Comparison of ENCODE assay signal across 18 mouse cellular contexts in the genomic region with DNA sequence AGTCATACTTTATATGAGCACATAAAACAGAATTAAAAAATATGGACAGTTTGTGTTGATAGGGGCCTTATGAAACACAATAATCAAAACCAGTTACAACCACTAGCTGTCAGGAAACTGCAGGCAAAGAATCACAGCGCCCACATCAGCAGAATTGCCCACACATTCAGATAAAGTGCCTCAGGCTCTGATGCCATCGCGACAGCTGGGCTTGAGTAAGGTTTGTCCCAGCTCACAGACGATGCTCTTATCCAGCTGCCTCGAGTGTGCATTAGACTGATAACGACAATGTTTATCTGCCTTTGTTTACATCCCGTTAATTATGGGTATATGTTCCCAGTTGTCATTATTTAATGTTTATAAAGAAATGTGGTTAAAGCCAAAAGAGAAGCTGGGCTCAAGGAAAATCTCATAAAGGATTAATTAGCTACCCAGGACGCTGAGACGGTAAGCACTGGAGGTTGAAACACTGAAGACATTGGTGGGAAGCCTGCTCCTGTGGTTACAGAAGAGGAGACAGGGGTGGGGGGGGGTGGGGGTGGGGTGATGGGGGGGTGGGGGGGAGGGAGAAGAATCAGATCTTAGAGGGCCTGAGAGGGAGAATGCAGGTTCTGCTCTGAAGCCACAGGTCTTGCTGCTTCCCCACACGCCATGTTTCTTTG. TPM values are rescaled to one million over a fixed set of nuclear protein-coding genes. Genes with fewer than 3 reads are reported as not detected.
DNase-seq lines count a peak whose midpoint lies in the region; ATAC-seq and TF ChIP-seq lines count a peak whose summit lies in the region.
"Had no signal": no experiment of that assay in that cellular context is flagged by ENCODE, and none has a peak within 500 bp of the region (broad histone marks: within the 10 kb centered on the region; RNA-seq: fewer than 3 reads in every experiment).

No protein-coding gene starts in this region.

- TF ChIP-seq POLR2A in brain, embryonic 14.5 days (IDR thresholded peaks at IDR 0.05; ENCODE audit: borderline replicate concordance, extremely low read depth, insufficient read depth, insufficient read length, poor library complexity, severe bottlenecking): no peak

- peak; percentile 69; the same call in 1 of the 2 replicates for ATAC-seq in forebrain, embryonic 13.5 days
- ATAC-seq in midbrain, embryonic 16.5 days: peak; percentile 58; the same call in 1 of the 2 replicates
- ATAC-seq in intestine, postnatal 0 days: no peak

- H3K4me3 ChIP-seq in forebrain, embryonic 13.5 days: no peak overlapping the region
- no peak overlapping the region for H3K4me3 ChIP-seq in forebrain, embryonic 10.5 days
- no peak overlapping the region for H3K4me3 ChIP-seq in midbrain, embryonic 16.5 days (ENCODE audit: low read depth, low read length)
- H3K4me3 ChIP-seq in intestine, postnatal 0 days (ENCODE audit: low read depth, low read length): no peak overlapping the region
- H3K4me3 ChIP-seq: embryonic facial prominence, embryonic 13.5 days; limb, embryonic 13.5 days had no signal

- H3K27me3 ChIP-seq in forebrain, embryonic 13.5 days: no peaks in the 10 kb centered on the region
- no peaks in the 10 kb centered on the region for H3K27me3 ChIP-seq in forebrain, embryonic 10.5 days (ENCODE audit: poor library complexity, severe bottlenecking)
- no peaks in the 10 kb centered on the region for H3K27me3 ChIP-seq in midbrain, embryonic 16.5 days (ENCODE audit: control insufficient read depth, insufficient read depth, low read depth, low read length)
- no peaks in the 10 kb centered on the region for H3K27me3 ChIP-seq in intestine, postnatal 0 days (replicated peaks; ENCODE audit: control insufficient read depth, insufficient read depth, low read length)
- H3K27me3 ChIP-seq: embryonic facial prominence, embryonic 13.5 days; limb, embryonic 13.5 days had no signal

- no peaks in the 10 kb centered on the region for H3K36me3 ChIP-seq in forebrain, embryonic 13.5 days (ENCODE audit: poor library complexity, severe bottlenecking)
- no peaks in the 10 kb centered on the region for H3K36me3 ChIP-seq in forebrain, embryonic 10.5 days (replicated peaks)
- no peaks in the 10 kb centered on the region for H3K36me3 ChIP-seq in midbrain, embryonic 16.5 days (ENCODE audit: control insufficient read depth, insufficient read depth, low read length)
- no peaks in the 10 kb centered on the region for H3K36me3 ChIP-seq in intestine, postnatal 0 days (ENCODE audit: control insufficient read depth, insufficient read depth)
- H3K36me3 ChIP-seq: embryonic facial prominence, embryonic 13.5 days; limb, embryonic 13.5 days had no signal

- H3K4me1 ChIP-seq in forebrain, embryonic 13.5 days: no peaks in the 10 kb centered on the region
- no peaks in the 10 kb centered on the region for H3K4me1 ChIP-seq in forebrain, embryonic 10.5 days
- no peaks in the 10 kb centered on the region for H3K4me1 ChIP-seq in midbrain, embryonic 16.5 days (ENCODE audit: control insufficient read depth, insufficient read depth, low read length)
- H3K4me1 ChIP-seq in intestine, postnatal 0 days (replicated peaks; ENCODE audit: control insufficient read depth, insufficient read depth, low read length): no peaks in the 10 kb centered on the region
- H3K4me1 ChIP-seq: embryonic facial prominence, embryonic 13.5 days; limb, embryonic 13.5 days had no signal

- no peak overlapping the region for H3K27ac ChIP-seq in forebrain, embryonic 13.5 days
- H3K27ac ChIP-seq in forebrain, embryonic 10.5 days: no peak overlapping the region
- no peak overlapping the region for H3K27ac ChIP-seq in midbrain, embryonic 16.5 days (ENCODE audit: low read length)
- no peak overlapping the region for H3K27ac ChIP-seq in intestine, postnatal 0 days (ENCODE audit: low read depth, low read length)
- H3K27ac ChIP-seq: embryonic facial prominence, embryonic 13.5 days; limb, embryonic 13.5 days had no signal

- TF ChIP-seq CTCF in brain, embryonic 14.5 days (IDR thresholded peaks at IDR 0.05; ENCODE audit: borderline replicate concordance, extremely low read depth, insufficient read depth, insufficient read length): no peak
- TF ChIP-seq CTCF in intestine, postnatal 0 days (IDR thresholded peaks at IDR 0.05; ENCODE audit: low read depth): no peak

- H3K4me2 ChIP-seq in forebrain, embryonic 13.5 days: no peak overlapping the region
- no peak overlapping the region for H3K4me2 ChIP-seq in midbrain, embryonic 16.5 days (ENCODE audit: low read length)
- H3K4me2 ChIP-seq in intestine, postnatal 0 days (replicated peaks; ENCODE audit: low read depth): no peak overlapping the region
- H3K4me2 ChIP-seq: embryonic facial prominence, embryonic 13.5 days; limb, embryonic 13.5 days had no signal

- H3K9ac ChIP-seq in forebrain, embryonic 13.5 days: no peak overlapping the region
- no peak overlapping the region for H3K9ac ChIP-seq in midbrain, embryonic 16.5 days (ENCODE audit: low read depth, low read length)
- H3K9ac ChIP-seq in intestine, postnatal 0 days (ENCODE audit: low read depth, low read length): no peak overlapping the region
- H3K9ac ChIP-seq: embryonic facial prominence, embryonic 13.5 days; limb, embryonic 13.5 days had no signal

- H3K9me3 ChIP-seq in forebrain, embryonic 13.5 days (replicated peaks): no peaks in the 10 kb centered on the region
- no peaks in the 10 kb centered on the region for H3K9me3 ChIP-seq in forebrain, embryonic 10.5 days
- no peaks in the 10 kb centered on the region for H3K9me3 ChIP-seq in midbrain, embryonic 16.5 days (replicated peaks; ENCODE audit: control insufficient read depth, low read length, poor library complexity, severe bottlenecking)
- H3K9me3 ChIP-seq in intestine, postnatal 0 days (ENCODE audit: control insufficient read depth): no peaks in the 10 kb centered on the region
- H3K9me3 ChIP-seq: embryonic facial prominence, embryonic 13.5 days; limb, embryonic 13.5 days had no signal

- no peak for DNase-seq in forebrain, embryonic 10.5 days (ENCODE audit: extremely low spot score, low spot score)
- DNase-seq in left cerebral cortex, postnatal 25 days (ENCODE audit: low spot score in 2 of 2): peak; percentile 12 to 24
- DNase-seq in left cerebral cortex, postnatal 4 days: no peak
- peak; percentile 70 for DNase-seq in brain, embryonic 14.5 days (ENCODE audit: low read depth)
- no peak for DNase-seq in urinary bladder, adult 2 months (ENCODE audit: low spot score)
- DNase-seq: cerebellum, postnatal 14 days; gastrocnemius, postnatal 36 days had no signal

- intact Hi-C loops in left cerebral cortex, postnatal 25 days (cut with DNase I): no loop called here
- intact Hi-C loops in left cerebral cortex, postnatal 4 days (cut with DNase I): no loop called here

- WGBS in forebrain, embryonic 13.5 days: 36% methylated on average over 10 of the region's 10 CpGs
- 56% methylated on average over 10 of the region's 10 CpGs for WGBS in forebrain, embryonic 10.5 days
- 41% methylated on average over 10 of the region's 10 CpGs for WGBS in midbrain, embryonic 16.5 days
- 47% methylated on average over 10 of the region's 10 CpGs for WGBS in intestine, postnatal 0 days

RNA-seq across cellular contexts. Expression of a gene that starts 13.6 kb away (rescaled TPM):
- 0.05 and 0.08 TPM in 2 replicates for polyA plus RNA-seq in forebrain, embryonic 13.5 days (2015; fragmentation: Nextera tagmentation; extraction: Ambion mirVana)
- 0.10 and 0.32 TPM in 2 replicates for polyA plus RNA-seq in forebrain, embryonic 10.5 days (2016; fragmentation: Nextera tagmentation; extraction: Ambion mirVana)
- under 1 TPM; 0.18 to 0.69 TPM for total RNA-seq in left cerebral cortex, postnatal 25 days (2021)
- total RNA-seq in left cerebral cortex, postnatal 4 days (2021): under 1 TPM; 0.28 to 0.56 TPM
- polyA plus RNA-seq in brain, embryonic 14.5 days (2012; rRNA removed): 0.10 TPM in 2 replicates
- 0.34 and 0.42 TPM in 2 replicates for polyA plus RNA-seq in midbrain, embryonic 16.5 days (2015; fragmentation: Nextera tagmentation; extraction: Ambion mirVana)
- polyA plus RNA-seq in intestine, postnatal 0 days (2015; fragmentation: Nextera tagmentation; extraction: Ambion mirVana): 0.07 TPM in 1 of 2 replicates, not detected in the other
- polyA plus RNA-seq in urinary bladder, adult 2 months (2012; rRNA removed): 0.22 TPM in 2 replicates
- total RNA-seq: adrenal gland, adult 18-20 months; gastrocnemius, postnatal 36 days; megakaryocyte progenitor cell, adult 5-6 weeks had no signal
- polyA plus RNA-seq: heart, embryonic 14.5 days; kidney, embryonic 14.5 days; limb, embryonic 13.5 days; liver, embryonic 16.5 days; testis, adult 2 months had no signal

Comparison
In these comparisons a context has a peak if more than half of its experiments do, and no peak if none do; other contexts are left out.
1. DNase-seq: peak in left cerebral cortex, postnatal 25 days (2 of 2) and brain, embryonic 14.5 days (single experiment); none in forebrain, embryonic 10.5 days (single experiment), left cerebral cortex, postnatal 4 days (single experiment) and urinary bladder, adult 2 months (single experiment).